Mouse (Mus musculus) NIH3T3 (cell line): ENCODE data around the gene Cdc27.

Source experiments
- DNase-seq: peaks from one replicate; pipeline ENCODE4 v3.0.0-alpha.2; 2012; ENCODE audit warnings: low read depth

The Cdc27 gene

DNA sequence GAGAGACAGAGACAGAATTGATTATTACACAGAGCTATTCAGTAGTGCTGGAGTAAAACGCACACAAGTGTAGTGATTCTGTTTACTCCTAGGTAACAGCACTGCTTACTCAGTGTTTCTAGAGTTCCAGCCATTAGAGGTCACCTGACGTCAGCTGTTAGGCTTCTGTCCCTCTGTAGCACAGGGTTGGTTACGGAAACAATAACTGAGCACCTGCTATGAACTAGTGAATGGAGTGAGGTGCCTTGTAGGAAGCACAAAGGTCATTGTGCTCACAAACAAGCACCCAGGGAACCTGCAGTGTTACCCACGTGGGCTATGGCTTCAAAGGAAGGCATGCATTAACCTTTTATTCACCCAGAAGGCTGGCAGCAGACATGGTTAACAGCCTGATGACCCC lies 70.9 kb downstream of the Cdc27 start:
- DNase-seq = no peak

DNA sequence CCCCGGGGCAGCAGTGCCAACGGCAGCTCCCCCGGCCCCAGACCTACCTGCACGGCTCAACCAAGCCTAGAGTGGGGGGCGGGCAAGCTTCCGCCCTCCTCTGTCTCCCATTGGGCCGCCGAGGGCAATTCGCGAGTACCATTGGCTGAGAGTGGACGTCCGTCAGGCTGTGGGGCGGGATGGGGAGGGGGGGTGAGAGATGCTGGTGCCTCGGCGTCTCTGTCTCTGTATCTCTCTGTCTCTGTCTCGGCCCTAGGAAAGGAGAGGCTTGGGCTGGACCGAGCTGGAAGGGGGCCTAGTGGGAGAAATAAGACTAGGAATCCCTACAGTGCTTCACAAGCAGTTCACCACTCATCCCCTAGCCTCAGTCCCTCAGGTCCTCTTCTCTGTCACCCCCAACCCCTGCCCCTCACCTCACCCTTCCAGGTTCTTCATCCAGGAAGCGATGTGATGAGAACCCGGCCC lies 81.0 kb downstream of the Cdc27 start:
- DNase-seq = peak; percentile 98

GRCm38 (mm10) chr11:104468751-104469268 lies 81.6 kb downstream of the Cdc27 start, which contains the start of gene Kansl1:
TSS of gene Kansl1 (minus strand) at chr11:104468861.
- DNase-seq = peak; percentile 55

DNA sequence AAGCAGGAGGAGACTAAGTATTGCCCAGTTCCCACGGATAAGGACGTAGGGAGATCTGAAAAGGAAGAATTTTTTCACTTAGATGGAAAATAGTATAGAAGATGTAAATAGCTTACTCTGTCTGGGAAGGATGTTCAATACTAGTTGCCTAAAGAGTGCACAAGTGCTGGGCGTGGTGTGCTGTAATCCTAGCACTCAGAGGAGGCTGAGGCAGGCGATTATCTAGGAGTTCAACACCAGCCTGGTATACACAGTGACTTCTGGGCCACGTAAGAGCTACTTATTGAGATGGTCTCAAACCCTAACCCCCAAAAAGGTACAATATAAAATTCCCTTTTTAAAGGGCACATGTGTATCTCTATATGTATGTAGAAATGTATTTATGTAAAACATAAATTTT lies 82.7 kb downstream of the Cdc27 start:
- no peak for DNase-seq

- DNase-seq = peak; percentile 92
Measured at GRCm38 (mm10) chr11:104461551-104461950, 88.9 kb downstream of the Cdc27 start.

DNA sequence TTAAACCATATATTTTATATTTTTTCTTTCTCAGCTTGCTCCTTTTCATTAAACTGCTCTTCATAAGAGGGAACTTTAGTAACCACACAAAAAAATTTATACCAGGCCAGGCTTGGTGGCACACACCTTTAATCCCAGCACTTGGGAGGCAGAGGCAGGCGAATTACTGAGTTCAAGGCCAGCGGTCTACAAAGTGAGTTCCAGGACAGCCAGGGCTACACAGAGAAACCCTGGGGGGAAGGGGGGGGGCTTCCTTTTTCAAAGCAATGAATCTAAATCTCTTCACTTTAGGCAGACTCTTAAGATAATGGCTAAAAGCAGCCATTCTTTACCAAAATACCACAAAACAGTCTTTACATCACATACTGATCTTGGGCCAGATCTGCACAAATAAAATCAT lies 90.7 kb downstream of the Cdc27 start:
- no peak for DNase-seq

- no peak for DNase-seq
Measured at GRCm38 (mm10) chr11:104458507-104458906, 91.9 kb downstream of the Cdc27 start.
